Mouse (Mus musculus) olfactory bulb, adult 2 months (tissue): ENCODE data around the gene Phldb2. TPM values are rescaled to one million over a fixed set of nuclear protein-coding genes. Genes with fewer than 3 reads are reported as not detected.

Experiments
- H3K27ac ChIP-seq: fragments of 200-500 bp; 2 replicates; pipeline ENCODE4 v1.5.1; 2012; ENCODE audit warnings: low read depth, low read length; ENCODE audit not compliant: insufficient read depth
- H3K4me1 ChIP-seq: fragments of 200-500 bp; 2 replicates; pipeline ENCODE4 v1.6.1; 2012; ENCODE audit warnings: low read length; ENCODE audit not compliant: control insufficient read depth, insufficient read depth
- H3K4me3 ChIP-seq: fragments of 200-500 bp; 2 replicates; pipeline ENCODE4 v1.5.1; 2012; ENCODE audit warnings: mild to moderate bottlenecking, low read depth, low read length, moderate library complexity; ENCODE audit not compliant: insufficient read depth
- CTCF ChIP-seq: fragments of 200-500 bp; IDR thresholded peaks from 2 replicates; pipeline ENCODE4 v1.5.1; 2012; ENCODE audit warnings: low read depth, mild to moderate bottlenecking, low read length, moderate library complexity; ENCODE audit not compliant: insufficient read depth
- POLR2A ChIP-seq: fragments of 200-500 bp; IDR thresholded peaks from 2 replicates; pipeline ENCODE4 v1.6.1; 2012; ENCODE audit warnings: mild to moderate bottlenecking, low read depth, low read length, moderate library complexity; ENCODE audit not compliant: insufficient read depth
- WGBS: fragments of 180-500 bp; shearing (Covaris S2); methylation state at CpG from one replicate; pipeline ENCODE4 v1.1.7; 2018; 5-methylcytosine and 5-hydroxymethylcytosine counted together
- polyA plus RNA-seq: library from polyadenylated mRNA; stranded (reverse); fragments of >200 nt; gene quantifications from 2 replicates; pipeline ENCODE4 v1.2.4, GENCODE M21; 2012; ENCODE audit warnings: low replicate concordance; ENCODE audit not compliant: missing spikeins, insufficient read depth, insufficient read length

The Phldb2 gene
- polyA plus RNA-seq, 1 experiment, result not detected

DNA sequence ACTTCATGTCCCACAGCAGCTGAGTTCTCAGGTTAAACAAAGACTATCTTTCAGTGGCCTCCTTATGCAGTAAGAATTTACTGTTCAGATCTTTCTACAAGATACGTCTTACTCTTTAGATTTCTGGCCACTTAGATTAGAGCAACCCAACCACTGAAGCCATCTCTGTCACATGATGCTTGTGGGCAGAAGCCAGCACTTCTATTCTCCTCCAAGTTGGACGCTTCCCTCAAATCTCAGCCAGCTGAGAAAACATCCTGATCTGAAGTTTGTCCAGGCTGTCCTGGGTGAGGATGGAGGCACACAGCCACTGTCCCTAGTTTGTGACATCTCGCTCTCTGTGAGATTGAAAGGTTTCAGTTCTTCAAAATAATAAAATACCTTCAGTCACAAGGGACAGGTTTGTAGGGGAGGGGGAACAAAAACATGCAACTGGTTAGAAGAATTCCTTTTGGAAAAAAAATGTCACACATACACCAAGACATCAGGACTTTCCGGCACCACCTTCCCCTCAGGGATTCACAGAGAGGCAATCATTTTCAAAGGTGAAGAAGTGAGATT lies 3.1 kb upstream of the Phldb2 start:
- 79% methylated on average over 4 of the region's 4 CpGs for WGBS
- Histone ChIP-seq H3K4me1 (no peaks in the 10 kb centered on the region), H3K4me3 (no peak overlapping the region), H3K27ac (no peak overlapping the region)
- TF ChIP-seq CTCF (no peak), POLR2A (no peak)

DNA sequence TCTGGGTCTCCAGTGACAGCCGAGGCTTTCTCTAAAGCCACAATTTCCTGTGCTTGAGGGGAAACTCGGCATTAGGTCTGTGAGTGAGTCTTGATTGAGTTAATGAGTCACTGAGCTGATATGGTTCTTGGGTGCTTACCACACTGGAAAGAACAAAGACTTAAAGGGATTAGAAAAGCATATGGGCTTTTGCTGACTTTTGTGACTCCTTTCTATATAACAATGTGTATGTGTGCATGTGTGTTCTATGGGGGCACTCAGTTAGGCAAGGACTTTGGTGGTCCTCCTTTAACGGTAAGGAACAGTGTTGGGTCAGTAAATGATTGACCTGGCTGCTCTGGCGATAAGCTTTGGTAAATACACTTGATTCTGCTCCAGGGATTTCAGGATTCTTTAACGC lies 897 bp downstream of the Phldb2 start:
- TF ChIP-seq POLR2A (no peak), CTCF (no peak)
- Histone ChIP-seq H3K4me3 (no peak overlapping the region), H3K4me1 (no peaks in the 10 kb centered on the region), H3K27ac (no peak overlapping the region)
- 62% methylated on average over 5 of the region's 5 CpGs for WGBS

DNA sequence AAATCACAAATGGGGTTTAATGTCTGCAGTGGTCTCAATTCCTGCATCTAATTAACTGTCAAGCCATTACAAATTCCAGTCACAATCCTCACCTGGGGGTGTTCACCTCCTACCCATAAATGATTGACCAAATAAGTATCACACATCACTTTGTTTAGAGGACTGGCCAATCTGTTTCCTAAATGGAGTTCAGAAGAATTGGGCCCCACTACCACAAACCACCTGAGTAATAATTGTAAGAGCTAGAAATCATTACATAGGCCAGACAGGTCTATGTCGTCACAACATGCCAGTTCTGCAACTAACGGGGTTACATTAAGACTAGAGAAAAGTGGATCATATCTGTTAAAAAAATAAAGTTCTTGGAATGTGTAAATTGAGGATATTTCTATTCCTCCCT lies 1.4 kb downstream of the Phldb2 start:
- Histone ChIP-seq H3K4me3 (no peak overlapping the region), H3K27ac (no peak overlapping the region), H3K4me1 (no peaks in the 10 kb centered on the region)
- WGBS, result 90% methylated on average over 2 of the region's 2 CpGs
- no peak for TF ChIP-seq POLR2A
- no peak for TF ChIP-seq CTCF

DNA sequence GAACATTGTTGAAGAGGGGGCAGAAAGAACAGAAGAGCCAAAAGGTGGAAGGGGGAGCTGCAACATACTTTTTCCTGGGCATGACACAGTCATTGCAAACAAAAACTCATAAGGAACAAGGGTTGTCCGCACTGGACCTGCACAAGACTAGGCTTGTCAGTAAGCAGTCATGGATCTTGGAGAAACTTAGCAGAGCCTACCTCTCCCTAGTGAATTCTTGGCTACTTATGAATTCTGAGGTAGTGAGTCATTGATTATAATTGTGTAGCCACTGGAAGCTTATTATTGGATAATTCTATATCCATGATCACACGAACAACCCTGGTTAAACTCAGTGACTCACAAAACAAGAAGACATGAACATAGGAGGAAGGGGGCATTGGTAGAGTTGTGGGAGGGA lies 7.1 kb downstream of the Phldb2 start:
- 85% methylated on average over 2 of the region's 2 CpGs for WGBS
- Histone ChIP-seq H3K4me1 (no peaks in the 10 kb centered on the region), H3K4me3 (no peak overlapping the region), H3K27ac (no peak overlapping the region)
- TF ChIP-seq POLR2A (no peak), CTCF (no peak)

DNA sequence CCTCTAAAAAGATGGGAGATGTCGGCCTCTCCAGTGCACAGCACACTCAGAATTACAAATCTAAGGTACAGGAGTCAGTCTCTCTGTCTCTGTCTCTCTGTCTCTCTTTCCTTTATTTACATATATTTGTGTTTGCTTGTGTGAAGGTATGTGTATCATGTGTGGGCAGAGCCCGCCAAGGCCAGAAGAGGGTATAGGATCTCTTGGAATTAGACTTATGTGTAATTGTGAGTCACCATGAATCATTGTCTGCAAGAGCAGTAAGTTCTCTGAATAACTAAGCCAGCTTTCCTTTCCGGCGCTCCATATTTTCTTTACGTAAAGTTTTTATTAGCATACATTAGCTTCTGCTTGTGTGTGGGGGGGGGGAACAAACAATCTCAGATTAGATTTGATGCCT lies 7.7 kb downstream of the Phldb2 start:
- WGBS, result 60% methylated on average over 5 of the region's 5 CpGs
- Histone ChIP-seq H3K27ac (no peak overlapping the region), H3K4me1 (no peaks in the 10 kb centered on the region), H3K4me3 (no peak overlapping the region)
- TF ChIP-seq POLR2A (no peak), CTCF (no peak)

DNA sequence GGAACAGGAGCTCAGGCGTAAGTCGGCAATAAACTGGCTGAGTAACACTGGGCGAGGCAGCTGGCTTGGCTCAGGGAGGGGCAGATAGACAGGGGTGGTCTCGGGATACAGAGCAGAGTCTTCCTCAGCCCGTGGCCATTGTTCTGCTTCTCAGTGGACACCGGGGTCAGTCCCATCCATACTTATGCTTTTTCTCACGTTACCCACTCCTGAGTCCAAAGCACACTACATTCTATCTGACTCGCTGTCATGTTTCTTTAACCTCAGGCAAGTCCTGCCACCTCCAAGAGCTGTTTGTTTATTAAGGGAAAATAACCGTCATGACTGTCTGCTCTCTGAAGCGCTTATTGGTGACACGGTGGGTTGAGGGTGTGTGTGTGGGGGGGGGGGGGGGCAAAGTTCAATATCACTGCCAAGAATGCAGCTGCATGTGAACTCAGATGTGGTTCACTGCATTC lies 8.2 kb downstream of the Phldb2 start:
- WGBS, result 70% methylated on average over 11 of the region's 11 CpGs
- H3K4me3 ChIP-seq, result no peak overlapping the region
- no peaks in the 10 kb centered on the region for H3K4me1 ChIP-seq
- H3K27ac ChIP-seq, result no peak overlapping the region
- TF ChIP-seq POLR2A, result no peak
- TF ChIP-seq CTCF, result no peak

DNA sequence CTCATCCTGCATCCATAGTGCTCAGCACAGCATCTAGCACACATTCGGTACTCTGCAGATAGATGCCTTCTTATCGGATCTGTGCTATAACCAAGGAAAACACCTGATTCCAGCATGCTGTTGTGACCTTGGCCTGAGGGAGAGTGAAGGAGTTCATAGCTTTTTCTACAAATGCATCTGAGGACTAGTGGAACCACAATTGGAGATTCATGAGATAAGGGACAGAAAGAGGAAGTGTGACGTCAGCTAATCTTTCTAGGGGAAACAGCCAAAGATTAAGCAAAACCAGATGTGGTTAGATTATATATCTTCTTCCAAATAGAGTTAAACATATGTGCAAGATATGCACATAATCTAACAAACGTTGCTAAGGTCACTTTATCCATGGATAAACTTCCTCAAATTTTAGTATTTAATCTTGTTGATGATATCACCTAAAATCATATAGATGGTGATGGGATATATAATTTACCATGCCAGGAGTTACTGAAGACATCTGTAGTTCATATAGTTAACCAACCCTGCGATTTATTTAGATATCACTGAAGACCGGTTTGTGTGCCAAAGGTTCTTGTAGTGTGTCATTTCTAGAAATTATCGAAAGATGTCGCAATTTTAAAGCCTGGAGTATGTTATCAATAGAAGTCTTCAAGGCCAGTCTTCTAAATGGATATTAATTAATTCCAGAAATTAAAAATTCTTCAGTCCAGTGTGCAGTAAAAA lies 11.1 kb downstream of the Phldb2 start:
- WGBS, result 91% methylated on average over 8 of the region's 8 CpGs
- Histone ChIP-seq H3K4me1 (no peaks in the 10 kb centered on the region), H3K4me3 (no peak overlapping the region), H3K27ac (no peak overlapping the region)
- TF ChIP-seq CTCF (no peak), POLR2A (no peak)

DNA sequence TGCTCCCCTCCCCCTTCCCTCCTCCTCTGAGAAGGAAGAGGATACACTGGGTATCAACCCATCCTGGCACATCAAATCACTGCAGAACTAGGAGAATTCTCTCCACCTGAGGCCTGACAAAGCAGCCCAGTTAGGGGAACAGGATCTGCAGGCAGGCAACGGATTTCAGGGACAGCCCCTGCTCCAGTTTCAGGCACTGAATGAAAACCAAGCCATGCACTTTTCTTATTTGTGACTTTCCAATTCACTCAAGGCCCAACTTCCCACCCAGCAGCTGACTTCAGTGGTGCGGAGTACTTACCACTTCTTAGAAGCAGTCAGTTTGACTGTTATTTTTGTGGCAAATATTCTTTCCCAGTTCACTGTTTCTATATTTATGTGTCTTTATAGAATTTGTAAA lies 12.7 kb downstream of the Phldb2 start:
- 78% methylated on average over 2 of the region's 2 CpGs for WGBS
- H3K4me3 ChIP-seq, result no peak overlapping the region
- H3K4me1 ChIP-seq, result no peaks in the 10 kb centered on the region
- no peak overlapping the region for H3K27ac ChIP-seq
- no peak for TF ChIP-seq POLR2A
- TF ChIP-seq CTCF, result no peak

DNA sequence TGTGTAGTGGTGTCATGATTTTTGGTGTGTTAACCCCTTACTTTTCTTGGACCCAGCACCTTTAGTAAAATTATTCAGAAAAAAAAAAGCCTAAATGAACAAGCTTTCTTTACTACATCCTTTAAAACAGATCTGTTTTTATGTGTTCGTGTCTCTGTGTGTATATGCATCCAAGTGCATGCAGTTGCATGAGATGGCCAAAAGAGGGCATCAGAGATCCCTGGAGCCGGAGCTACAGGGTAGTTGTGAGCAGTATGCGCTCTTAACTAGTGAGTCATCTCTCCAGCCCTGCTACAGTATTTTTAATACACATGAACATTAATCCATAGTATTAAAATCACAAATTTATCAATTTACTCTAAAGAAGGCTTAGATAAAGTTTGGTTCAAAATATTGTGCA lies 14.0 kb downstream of the Phldb2 start:
- Histone ChIP-seq H3K27ac (no peak overlapping the region), H3K4me3 (no peak overlapping the region), H3K4me1 (no peaks in the 10 kb centered on the region)
- TF ChIP-seq POLR2A, result no peak
- TF ChIP-seq CTCF, result no peak
- WGBS, result 99% methylated on average over 3 of the region's 3 CpGs
